Mouse (Mus musculus): ENCODE measurements around the gene Mrps26. TPM values are rescaled to one million over a fixed set of nuclear protein-coding genes. Genes with fewer than 3 reads are reported as not detected.
"Not testable (repeated sequence)": the region's sequence is repeated elsewhere in the genome, so short reads cannot be mapped to it uniquely, and the experiment has no call there.

Gene Mrps26
- polyA plus RNA-seq, 3 experiments from 2014 or later, result 20.8 to 29.7 (median 27.1) TPM

DNA sequence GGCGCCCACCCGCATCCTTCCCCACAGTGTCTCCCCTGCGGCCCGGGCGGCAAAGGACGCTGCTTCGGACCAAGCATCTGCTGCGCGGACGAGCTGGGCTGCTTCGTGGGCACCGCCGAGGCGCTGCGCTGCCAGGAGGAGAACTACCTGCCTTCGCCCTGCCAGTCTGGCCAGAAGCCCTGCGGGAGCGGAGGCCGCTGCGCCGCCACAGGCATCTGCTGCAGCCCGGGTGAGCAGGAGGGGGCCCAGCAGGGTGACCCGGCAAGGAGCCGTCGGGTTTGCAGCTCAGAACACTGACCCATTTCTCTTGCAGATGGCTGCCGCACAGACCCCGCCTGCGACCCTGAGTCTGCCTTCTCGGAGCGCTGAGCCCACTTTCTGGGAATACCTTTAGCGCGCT, 13.0 kb downstream of the Mrps26 start:
- ATAC-seq, result not testable (repeated sequence)

- no peak for ATAC-seq
Measured at GRCm38 (mm10) chr2:130577021-130577420, 13.5 kb downstream of the Mrps26 start.

DNA sequence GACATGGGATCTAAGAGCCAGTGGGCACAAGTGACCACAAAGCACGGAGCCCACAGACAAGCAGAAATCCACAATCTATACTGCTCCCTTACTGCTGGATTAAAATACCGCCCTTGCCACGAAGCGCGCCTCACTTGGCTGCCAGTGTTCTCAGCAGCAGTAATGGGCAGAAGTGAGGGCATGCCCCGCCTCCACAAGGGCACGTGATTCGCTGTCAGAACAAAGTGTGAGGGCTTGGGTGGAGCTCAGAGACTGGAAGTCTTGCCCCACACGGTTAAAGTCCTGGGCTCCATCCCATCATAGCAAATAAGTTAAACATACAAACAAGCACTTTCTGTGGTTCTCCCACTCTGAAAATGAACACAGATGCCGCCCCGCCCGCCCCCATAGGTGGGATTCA, 14.1 kb downstream of the Mrps26 start:
- ATAC-seq, result peak; percentile 42

GRCm38 (mm10) chr2:130578148-130578547, 14.6 kb downstream of the Mrps26 start:
- peak; percentile 60 for ATAC-seq

DNA sequence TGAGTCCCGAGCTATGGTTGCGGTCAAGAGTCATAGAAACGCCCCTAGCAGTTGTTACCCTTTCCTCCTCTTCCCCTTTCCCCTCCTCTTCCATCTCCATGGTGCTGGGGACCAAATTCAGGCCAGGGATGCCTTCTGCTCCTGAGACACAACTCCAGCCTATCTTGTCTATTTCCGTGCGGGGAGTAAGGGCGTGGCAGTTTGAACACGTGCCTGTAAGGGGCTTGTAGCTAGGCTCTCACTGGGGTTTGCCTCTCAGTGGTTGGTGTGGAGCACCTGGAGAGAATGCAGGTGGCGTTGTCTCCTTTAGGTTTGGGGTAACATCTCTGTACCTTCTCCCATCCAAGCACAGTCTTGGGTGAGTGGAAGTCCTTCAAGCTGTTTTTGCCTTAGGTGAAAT, 16.2 kb downstream of the Mrps26 start:
- ATAC-seq, result no peak

GRCm38 (mm10) chr2:130581201-130581600, 17.7 kb downstream of the Mrps26 start:
- no peak for ATAC-seq

DNA sequence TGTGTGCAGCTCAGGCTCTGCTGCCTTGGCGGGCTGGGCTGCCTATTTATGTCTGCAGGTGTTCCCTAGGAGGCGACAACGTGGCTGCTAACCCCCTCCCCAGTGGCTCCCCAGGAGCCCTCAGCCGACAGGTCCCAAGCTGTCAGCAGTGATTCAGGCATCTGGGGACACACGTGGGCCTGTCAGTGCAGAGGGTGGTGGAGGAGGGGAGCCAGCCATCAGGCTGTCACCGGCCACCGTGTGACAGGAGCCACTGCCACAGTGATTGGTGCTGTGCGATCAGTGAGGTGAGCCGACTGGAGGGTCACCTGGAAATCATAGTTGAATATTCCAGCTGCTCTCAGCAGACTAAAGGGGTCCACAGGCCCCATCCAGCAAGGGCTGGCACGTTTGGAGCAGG, 19.0 kb downstream of the Mrps26 start, which contains the start of gene Avp:
Gene Avp, minus strand, starts transcription at position 3 of the 400 bp plus-strand sequence.
- ATAC-seq, result no peak

DNA sequence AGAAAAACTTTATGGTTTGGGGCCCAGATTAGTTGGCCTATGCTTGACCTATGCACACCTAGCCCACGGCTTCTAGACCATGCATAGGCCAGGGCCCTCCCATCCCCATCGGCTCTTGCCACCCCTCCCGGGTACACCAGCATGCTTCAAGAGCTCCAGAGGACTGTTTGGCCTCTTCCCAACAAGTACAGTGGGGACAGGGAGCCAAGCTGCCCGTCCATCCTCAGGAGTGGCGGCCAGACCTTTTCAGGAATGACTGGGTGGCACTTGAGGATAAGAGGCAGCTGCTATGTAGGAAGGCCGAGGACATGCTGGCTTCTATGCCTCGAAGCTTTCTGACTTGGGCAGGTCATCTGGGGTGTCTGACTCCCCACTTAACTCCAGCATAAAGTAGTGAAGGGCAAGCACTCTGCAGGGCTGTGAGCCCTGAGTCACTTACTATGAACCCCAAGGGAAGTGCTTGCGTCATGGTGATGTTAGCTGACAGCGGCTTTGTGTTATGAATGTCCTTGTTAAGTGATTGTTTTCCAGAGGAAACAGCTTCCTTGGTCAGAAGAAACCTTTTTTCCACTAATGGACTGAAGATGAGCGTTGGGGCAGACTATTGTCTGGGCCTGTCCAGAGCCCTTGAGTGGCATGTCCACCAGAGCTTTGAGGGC, 20.5 kb downstream of the Mrps26 start:
- ATAC-seq, result no peak

- no peak for ATAC-seq
Measured at GRCm38 (mm10) chr2:130586016-130586415, 22.5 kb downstream of the Mrps26 start.

DNA sequence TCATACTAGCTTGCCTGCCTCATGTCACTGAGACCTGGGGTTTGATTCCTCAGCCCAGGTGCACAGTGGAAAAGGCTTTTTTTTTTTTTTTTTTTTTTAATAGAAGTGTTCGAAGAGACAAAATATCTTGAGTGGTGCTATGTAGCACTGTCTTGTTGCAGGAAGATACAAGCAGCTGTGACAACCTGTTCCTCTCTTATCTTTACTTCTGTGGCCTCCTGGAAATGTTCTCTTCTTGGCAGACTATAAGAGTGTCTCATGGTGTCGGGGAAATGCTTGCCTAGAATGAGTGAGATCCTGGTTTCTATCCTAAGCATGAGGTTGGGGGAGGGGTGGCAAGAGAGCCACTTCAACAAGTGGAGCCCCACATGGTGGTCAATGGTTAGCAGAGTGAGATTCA, 24.8 kb downstream of the Mrps26 start:
- ATAC-seq, result no peak

- ATAC-seq, result no peak
Measured at GRCm38 (mm10) chr2:130589157-130589556, 25.6 kb downstream of the Mrps26 start.

DNA sequence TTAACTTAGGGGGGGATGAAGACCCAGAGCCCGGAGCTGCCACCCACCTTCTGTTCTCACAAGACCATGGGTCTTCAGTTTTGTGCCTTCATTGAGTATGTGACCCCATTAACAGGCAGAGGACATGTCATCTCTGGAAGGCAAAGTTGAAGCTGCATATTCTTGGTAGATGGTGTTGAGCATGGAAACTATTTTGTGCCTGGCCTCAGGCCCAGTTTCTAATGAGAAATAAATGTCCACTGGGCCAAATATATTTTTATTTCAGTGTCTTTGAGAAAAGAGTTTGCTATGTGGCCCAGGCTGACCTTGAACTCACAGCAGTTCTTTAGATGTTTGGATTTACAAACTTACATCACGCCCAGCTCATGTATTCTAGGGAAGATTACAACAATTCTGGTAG, 26.2 kb downstream of the Mrps26 start:
- no peak for ATAC-seq

- no peak for ATAC-seq
Measured at GRCm38 (mm10) chr2:130591016-130591415, 27.5 kb downstream of the Mrps26 start.

GRCm38 (mm10) chr2:130595596-130595995, 32.1 kb downstream of the Mrps26 start:
- no peak for ATAC-seq

DNA sequence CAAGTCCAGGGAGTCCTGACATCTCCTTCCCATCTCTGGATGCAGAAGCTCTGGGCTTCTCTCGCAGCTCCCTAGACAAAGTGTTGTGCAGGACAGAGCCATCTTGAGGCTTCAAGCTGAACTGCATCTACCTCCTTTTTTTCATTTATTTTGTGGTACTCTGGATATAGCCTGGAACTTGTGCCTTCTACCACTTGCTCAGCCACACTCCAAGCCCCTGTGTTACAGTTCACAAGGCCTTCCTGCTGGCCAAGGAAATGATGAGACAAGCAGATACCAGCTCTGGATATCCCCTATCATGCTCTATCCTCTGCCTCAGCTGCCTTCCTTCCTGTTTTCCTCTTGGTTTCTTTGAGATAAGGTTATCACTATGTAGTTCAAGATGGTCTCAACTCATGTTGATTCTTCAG, 34.1 kb downstream of the Mrps26 start:
- ATAC-seq, result no peak

- no peak for ATAC-seq
Measured at GRCm38 (mm10) chr2:130598399-130598798, 34.9 kb downstream of the Mrps26 start.

DNA sequence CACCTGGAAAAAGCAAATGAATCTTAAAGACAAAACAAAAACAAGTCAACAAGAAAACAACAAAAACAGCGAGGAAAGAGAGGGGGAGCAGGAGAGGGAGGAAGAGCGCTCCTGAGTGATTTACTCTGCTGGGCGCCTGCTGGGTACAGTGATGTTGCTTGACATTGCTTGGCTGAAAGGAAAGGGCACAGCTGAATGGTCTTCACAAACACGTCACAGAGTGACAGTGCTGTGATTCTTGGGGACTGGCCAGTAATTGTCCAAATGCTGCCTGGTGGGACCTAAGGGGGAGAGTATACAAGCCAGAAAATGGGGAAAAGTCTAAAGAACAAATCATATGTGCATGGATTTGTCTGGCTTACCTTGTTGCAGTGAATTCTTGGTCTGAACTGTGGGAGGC, 38.7 kb downstream of the Mrps26 start:
- no peak for ATAC-seq

GRCm38 (mm10) chr2:130613091-130613490, 49.5 kb downstream of the Mrps26 start:
- no peak for ATAC-seq

Other genes starting within 250 kb of the Mrps26 start
- under 1 TPM in 1 of 3 experiments, not detected in 2; 0.40 TPM for gene Cpxm1, start 166.2 kb upstream of the Mrps26 start, polyA plus RNA-seq (2017; shearing (Covaris generic))
- not detected for gene Gm28372, start 158.5 kb upstream of the Mrps26 start, polyA plus RNA-seq (2017; shearing (Covaris generic))
- gene 1700020A23Rik, start 158.5 kb upstream of the Mrps26 start, polyA plus RNA-seq (2017; shearing (Covaris generic)), result not detected
- gene Tmem239, start 157.3 kb upstream of the Mrps26 start, polyA plus RNA-seq (2017; shearing (Covaris generic)), result not detected
- gene Vps16, start 139.4 kb upstream of the Mrps26 start, polyA plus RNA-seq (2017; shearing (Covaris generic)), result 100 to 1,000 TPM; 165 to 250 (median 199) TPM
- 10 to 100 TPM; 11.9 to 14.9 (median 12.0) TPM for gene Pced1a, start 139.0 kb upstream of the Mrps26 start, polyA plus RNA-seq (2017; shearing (Covaris generic))
- gene Ptpra, start 113.5 kb upstream of the Mrps26 start, polyA plus RNA-seq (2017; shearing (Covaris generic)), result 10 to 100 TPM; 66.1 to 70.0 (median 69.6) TPM
- gene Oxt, start 12.4 kb downstream of the Mrps26 start, polyA plus RNA-seq (2017; shearing (Covaris generic)), result not detected
- gene Avp, start 18.8 kb downstream of the Mrps26 start, polyA plus RNA-seq (2017; shearing (Covaris generic)), result not detected
- 10 to 100 TPM in 2 of 3 experiments, 1 to 10 TPM in 1; 8.5 to 11.7 (median 10.3) TPM for gene Fastkd5, start 66.3 kb downstream of the Mrps26 start, polyA plus RNA-seq (2017; shearing (Covaris generic))
- gene Ubox5, start 66.3 kb downstream of the Mrps26 start, polyA plus RNA-seq (2017; shearing (Covaris generic)), result 10 to 100 TPM in 2 of 3 experiments, 1 to 10 TPM in 1; 8.0 to 11.1 (median 10.6) TPM
- under 1 TPM in 2 of 3 experiments, not detected in 1; 0.09 to 0.21 TPM for gene Lzts3, start 79.1 kb downstream of the Mrps26 start, polyA plus RNA-seq (2017; shearing (Covaris generic))
- 100 to 1,000 TPM in 2 of 3 experiments, 10 to 100 TPM in 1; 95.3 to 135 (median 134) TPM for gene Ddrgk1, start 100.9 kb downstream of the Mrps26 start, polyA plus RNA-seq (2017; shearing (Covaris generic))
- 10 to 100 TPM; 37.0 to 51.3 (median 51.2) TPM for gene Itpa, start 103.9 kb downstream of the Mrps26 start, polyA plus RNA-seq (2017; shearing (Covaris generic))
- gene Slc4a11, start 133.8 kb downstream of the Mrps26 start, polyA plus RNA-seq (2017; shearing (Covaris generic)), result under 1 TPM in 1 of 3 experiments, not detected in 2; 0.29 TPM